Mouse (Mus musculus): ENCODE measurements around the gene Odf3.

- TF ChIP-seq TAL1 (IDR thresholded peaks at IDR 0.05; ENCODE audit: low read length) (no peak), GATA1 (IDR thresholded peaks at IDR 0.05; ENCODE audit: low read length) (no peak)
Measured at GRCm38 (mm10) chr7:140805704-140806103, 41.9 kb upstream of the Odf3 start.
